Mouse (Mus musculus) CH12.LX (cell line): ENCODE data around the gene Stpg4. TPM values are rescaled to one million over a fixed set of nuclear protein-coding genes. Genes with fewer than 3 reads are reported as not detected.

Experiments
- DNase-seq: peaks from one replicate; pipeline ENCODE4 v3.0.0-alpha.2; 2013; ENCODE audit errors: extremely low read depth
- H3K27ac ChIP-seq: 2 replicates; pipeline ENCODE4 v1.5.1; 2012; ENCODE audit warnings: low read depth, mild to moderate bottlenecking, control low read depth, moderate library complexity; ENCODE audit not compliant: insufficient read depth
- H3K27me3 ChIP-seq: replicated peaks from 2 replicates; pipeline ENCODE3; 2012; ENCODE audit warnings: inconsistent platforms
- H3K36me3 ChIP-seq, 2 experiments: replicated peaks in 1 of 2; 2 replicates each; pipeline versions ENCODE3 to v1.6.1; 2012; ENCODE audit warnings: inconsistent platforms in 1 of 2, low read length in 1 of 2, mild to moderate bottlenecking in 1 of 2, mixed read lengths in 1 of 2, moderate library complexity in 1 of 2; ENCODE audit not compliant: control insufficient read depth in 1 of 2, insufficient read depth in 1 of 2
- H3K4me1 ChIP-seq, 2 experiments: 2 replicates each; pipeline ENCODE4 v1.6.1; 2012; ENCODE audit warnings: inconsistent platforms in 1 of 2, moderate library complexity in 1 of 2; ENCODE audit not compliant: insufficient read depth in 2 of 2, control insufficient read depth in 1 of 2
- H3K4me2 ChIP-seq: 2 replicates; pipeline ENCODE4 v1.6.1; 2012; ENCODE audit warnings: low read depth, mild to moderate bottlenecking, control low read depth; ENCODE audit not compliant: poor library complexity, insufficient read depth, severe bottlenecking
- H3K4me3 ChIP-seq, 3 experiments: fragments of 150-350 bp in 1 of 3; sonication (generic) in 1 of 3; replicated peaks in 1 of 3; 2 replicates each; pipeline versions ENCODE3 to v1.5.1; 2011 to 2012; ENCODE audit warnings: low read depth in 2 of 3, low read length in 2 of 3, mild to moderate bottlenecking in 2 of 3, moderate library complexity in 2 of 3, control low read depth in 1 of 3, improper control_type of control experiment in 1 of 3, inconsistent platforms in 1 of 3, mixed read lengths in 1 of 3; ENCODE audit not compliant: poor library complexity in 1 of 3
- H3K79me2 ChIP-seq: replicated peaks from 2 replicates; pipeline ENCODE4 v1.6.1; 2012; ENCODE audit warnings: mild to moderate bottlenecking, moderate library complexity; ENCODE audit not compliant: control insufficient read depth, poor library complexity, insufficient read depth, severe bottlenecking; ENCODE audit errors: extremely low read depth
- H3K9ac ChIP-seq: 2 replicates; pipeline ENCODE4 v1.6.1; 2012; ENCODE audit warnings: low read depth, mild to moderate bottlenecking, control low read depth, moderate library complexity; ENCODE audit not compliant: insufficient read depth
- H3K9me3 ChIP-seq: replicated peaks from 2 replicates; pipeline ENCODE3; 2012; ENCODE audit warnings: low read length, inconsistent platforms, mixed read lengths
- BHLHE40 ChIP-seq: IDR thresholded peaks from 2 replicates; pipeline ENCODE4 v1.6.1; 2011; ENCODE audit warnings: mild to moderate bottlenecking, low read depth, low read length, improper control_type of control experiment
- CHD1 ChIP-seq: IDR thresholded peaks from 2 replicates; pipeline ENCODE4 v1.6.1; 2012; ENCODE audit warnings: low read depth, low read length, improper control_type of control experiment, inconsistent platforms
- CTCF ChIP-seq, 2 experiments: IDR thresholded peaks in 1 of 2; conservative IDR thresholded peaks in 1 of 2; 2 replicates each; pipeline ENCODE4 v1.5.1; 2011 to 2012; ENCODE audit warnings: low read depth in 2 of 2, low read length in 2 of 2, improper control_type of control experiment in 1 of 2, inconsistent platforms in 1 of 2, mild to moderate bottlenecking in 1 of 2, moderate library complexity in 1 of 2
- E2F4 ChIP-seq: IDR thresholded peaks from 2 replicates; pipeline ENCODE4 v1.6.1; 2011; ENCODE audit warnings: low read depth, low read length, improper control_type of control experiment; ENCODE audit not compliant: insufficient replicate concordance
- HCFC1 ChIP-seq: IDR thresholded peaks from 2 replicates; pipeline ENCODE4 v1.6.1; 2012; ENCODE audit warnings: low read depth, mild to moderate bottlenecking, inconsistent platforms, low read length, improper control_type of control experiment
- JUN ChIP-seq: IDR thresholded peaks from 2 replicates; pipeline ENCODE4 v1.6.1; 2011; ENCODE audit warnings: low read depth, mild to moderate bottlenecking, low read length, improper control_type of control experiment, moderate library complexity; ENCODE audit not compliant: insufficient read depth
- KAT2A ChIP-seq: IDR thresholded peaks from 2 replicates; pipeline ENCODE4 v1.6.1; 2012; ENCODE audit warnings: low read length, improper control_type of control experiment, inconsistent platforms; ENCODE audit not compliant: insufficient replicate concordance
- MEF2A ChIP-seq: IDR thresholded peaks from 2 replicates; pipeline ENCODE4 v1.6.1; 2014; ENCODE audit warnings: low read depth, mild to moderate bottlenecking, inconsistent platforms, low read length, improper control_type of control experiment, borderline replicate concordance
- MXI1 ChIP-seq: IDR thresholded peaks from 2 replicates; pipeline ENCODE4 v1.6.1; 2011; ENCODE audit warnings: mild to moderate bottlenecking, low read depth, low read length, improper control_type of control experiment
- NELFE ChIP-seq: IDR thresholded peaks from 2 replicates; pipeline ENCODE4 v1.6.1; 2011; ENCODE audit warnings: low read depth, low read length, improper control_type of control experiment
- NRF1 ChIP-seq: IDR thresholded peaks from 2 replicates; pipeline ENCODE4 v1.6.1; 2014; ENCODE audit warnings: low read depth, mild to moderate bottlenecking, inconsistent platforms, low read length, improper control_type of control experiment, moderate library complexity
- POLR2AphosphoS2 ChIP-seq: IDR thresholded peaks from 2 replicates; pipeline ENCODE4 v1.6.1; 2011; ENCODE audit warnings: low read depth, low read length, improper control_type of control experiment
- RAD21 ChIP-seq: IDR thresholded peaks from 2 replicates; pipeline ENCODE4 v1.6.1; 2011; ENCODE audit warnings: low read depth, mild to moderate bottlenecking, low read length, improper control_type of control experiment, moderate library complexity
- USF1 ChIP-seq: IDR thresholded peaks from 2 replicates; pipeline ENCODE4 v1.6.1; 2014; ENCODE audit warnings: low read depth, mild to moderate bottlenecking, inconsistent platforms, low read length, improper control_type of control experiment
- USF2 ChIP-seq: conservative IDR thresholded peaks from 2 replicates; pipeline ENCODE4 v1.6.1; 2011; ENCODE audit warnings: low read depth, low read length, improper control_type of control experiment
- ZKSCAN1 ChIP-seq: IDR thresholded peaks from 2 replicates; pipeline ENCODE4 v1.6.1; 2012; ENCODE audit warnings: low read depth, inconsistent platforms, low read length, improper control_type of control experiment, borderline replicate concordance
- dilution Hi-C: fragments of 300-500 bp; cut with MboI; formaldehyde crosslinking; loops from 2 replicates; pipeline ENCODE4 v1.14.3; 2020; ENCODE audit warnings: low sequenced_read_pairs; ENCODE audit not compliant: extremely low pct_unique_long_range_greater_than_20kb, extremely low pct_ligation_motif_present
- in situ Hi-C: fragments of 300-500 bp; cut with MboI; formaldehyde crosslinking; loops from 3 replicates; pipeline ENCODE4 v1.14.3; 2019; ENCODE audit warnings: low sequenced_read_pairs, low pct_ligation_motif_present, low pct_unique_long_range_greater_than_20kb, mixed read lengths
- polyA plus RNA-seq: library from polyadenylated mRNA; unstranded; fragments of >175 nt; gene quantifications from 2 replicates; pipeline ENCODE4 v1.2.1, GENCODE M21; 2012; ENCODE audit warnings: low read depth; ENCODE audit not compliant: insufficient read length
- total RNA-seq, 2 experiments: library from RNA; depleted of rRNA; stranded (reverse); fragments of 300-350 nt in 1 of 2; fragments of >200 nt in 1 of 2; gene quantifications; 2 replicates each; pipeline ENCODE4 v1.2.3; 2012 to 2014

Gene Stpg4
- total and polyA plus RNA-seq, 3 experiments, result not detected

- dilution Hi-C loops (no loop called here), in situ Hi-C loops (no loop called here)
- Histone ChIP-seq H3K4me3 (no peak overlapping the region), H3K4me1 (peaks cover 19 to 44% of the 10 kb centered on the region in 2 experiments), H3K9me3 (peaks cover 3% of the 10 kb centered on the region), H3K27ac (no peak overlapping the region), H3K9ac (no peak overlapping the region), H3K36me3 (peaks cover 0 to 24% of the 10 kb centered on the region in 2 experiments), H3K4me2 (no peak overlapping the region), H3K27me3 (no peaks in the 10 kb centered on the region), H3K79me2 (no peaks in the 10 kb centered on the region)
- no peak for DNase-seq
- TF ChIP-seq MXI1 (no peak), NRF1 (no peak), USF1 (no peak), BHLHE40 (no peak), MEF2A (no peak), E2F4 (no peak)
Observed at GRCm38 (mm10) chr17:87350471-87351240, 76.9 kb downstream of the Stpg4 start.

- no peak for TF ChIP-seq USF2
- TF ChIP-seq, all 38 proteins: peak for 0
- H3K4me2 ChIP-seq, result no peak overlapping the region
- no peaks in the 10 kb centered on the region for H3K79me2 ChIP-seq
- no peak for DNase-seq
- H3K4me1 ChIP-seq, result peaks cover 19 to 46% of the 10 kb centered on the region in 2 experiments
- dilution Hi-C loops (no loop called here), in situ Hi-C loops (no loop called here)
- H3K9ac ChIP-seq, result no peak overlapping the region
- H3K27me3 ChIP-seq, result no peaks in the 10 kb centered on the region
- no peak overlapping the region for H3K4me3 ChIP-seq
- H3K9me3 ChIP-seq, result peaks cover 3% of the 10 kb centered on the region
- H3K27ac ChIP-seq, result no peak overlapping the region
- peaks cover 0 to 24% of the 10 kb centered on the region in 2 experiments for H3K36me3 ChIP-seq
Observed at GRCm38 (mm10) chr17:87349575-87349974, 78.0 kb downstream of the Stpg4 start.

GRCm38 (mm10) chr17:87349069-87349468, 78.5 kb downstream of the Stpg4 start:
- dilution Hi-C loops, result no loop called here
- Histone ChIP-seq H3K27ac (no peak overlapping the region), H3K4me3 (no peak overlapping the region), H3K79me2 (no peaks in the 10 kb centered on the region), H3K9ac (no peak overlapping the region), H3K4me1 (peaks cover 19 to 48% of the 10 kb centered on the region in 2 experiments), H3K9me3 (peaks cover 3% of the 10 kb centered on the region), H3K27me3 (no peaks in the 10 kb centered on the region), H3K36me3 (peaks cover 0 to 24% of the 10 kb centered on the region in 2 experiments), H3K4me2 (no peak overlapping the region)
- in situ Hi-C loops, result no loop called here
- TF ChIP-seq NELFE, result no peak
- peak; percentile 26 for TF ChIP-seq RAD21
- TF ChIP-seq MEF2A, result no peak
- TF ChIP-seq JUN, result no peak
- TF ChIP-seq KAT2A, result no peak
- no peak for TF ChIP-seq HCFC1
- TF ChIP-seq POLR2AphosphoS2, result no peak
- TF ChIP-seq ZKSCAN1, result no peak
- peak in 1 of 2 experiments; percentile 23; a peak in 1 of 4 replicates for TF ChIP-seq CTCF (conservative IDR thresholded peaks at IDR 0.05 in 1 of 2, IDR thresholded peaks at IDR 0.05 in 1 of 2; ENCODE audit: low read depth in 2 of 2, low read length in 2 of 2)
- TF ChIP-seq CHD1, result no peak
- DNase-seq, result no peak
